Comparison of ENCODE assay signal across 8 mouse cellular contexts in genomic region chr9:63959129-63959932, GRCm38 (mm10).
A peak's percentile ranks its signal among the peaks of the same experiment; 100 is the strongest.
DNase-seq lines count a peak whose midpoint lies in the region; ATAC-seq and TF ChIP-seq lines count a peak whose summit lies in the region.

No protein-coding gene starts in this region.

- H3K4me1 ChIP-seq in heart, adult 2 months (ENCODE audit: control insufficient read depth, insufficient read depth, low read length), result peaks cover 30% of the 10 kb centered on the region
- peaks cover 68% of the 10 kb centered on the region for H3K4me1 ChIP-seq in lung, embryonic 16.5 days (replicated peaks; ENCODE audit: control insufficient read depth, insufficient read depth, low read length)

- 0 out of 2 replicates have a peak overlapping the region, but pooled peaks have one; percentile 2 for H3K9ac ChIP-seq in heart, adult 2 months (ENCODE audit: low read depth, low read length)
- H3K9ac ChIP-seq in lung, embryonic 16.5 days (ENCODE audit: low read length), result peak overlapping the region; percentile 65

- ATAC-seq in lung, embryonic 16.5 days (ENCODE audit: low read depth), result peak; percentile 59

- H3K4me3 ChIP-seq in heart, adult 2 months, result peak overlapping the region; percentile 37
- no peak overlapping the region for H3K4me3 ChIP-seq in lung, embryonic 16.5 days (ENCODE audit: low read length)

- WGBS in heart, adult 2 months, result 52% methylated on average over 17 of the region's 17 CpGs
- WGBS in lung, embryonic 16.5 days, result 26% methylated on average over 17 of the region's 17 CpGs

- 0 out of 2 replicates have a peak, but pooled peaks have one; percentile 50 for TF ChIP-seq EP300 in heart, adult 2 months (IDR thresholded peaks at IDR 0.05; ENCODE audit: insufficient read depth, low read depth, low read length)

- intact Hi-C loops in heart, adult 2 months (cut with DNase I), result loop anchor here (2.0 to 5.0 kb wide), 2 partner anchors 33 to 61 kb away; no protein-coding TSS in a partner anchor

- DNase-seq in adrenal gland, adult (ENCODE audit: inconsistent age in 2 of 2, low spot score in 1 of 2), result peak; percentile 69 to 88
- DNase-seq in adrenal gland, adult 8-10 months, result no peak
- peak; percentile 8 for DNase-seq in brain, adult 2 months (ENCODE audit: low read depth, low spot score)
- peak; percentile 64 to 76 for DNase-seq in heart, adult 2 months
- peak; percentile 71 for DNase-seq in kidney, adult 9 months
- DNase-seq in retina, postnatal 7 days (ENCODE audit: low read depth, low spot score), result peak; percentile 56
- DNase-seq in spleen, postnatal 36 days (ENCODE audit: low spot score in 2 of 2), result no peak

- peak overlapping the region; percentile 60 for H3K27ac ChIP-seq in heart, adult 2 months
- peak overlapping the region; percentile 94 for H3K27ac ChIP-seq in lung, embryonic 16.5 days (ENCODE audit: low read length)

- H3K9me3 ChIP-seq in lung, embryonic 16.5 days (ENCODE audit: control insufficient read depth, low read length), result no peaks in the 10 kb centered on the region

- no peaks in the 10 kb centered on the region for H3K79me2 ChIP-seq in heart, adult 2 months (replicated peaks; ENCODE audit: control insufficient read depth, insufficient read depth, low read length)

- no peaks in the 10 kb centered on the region for H3K36me3 ChIP-seq in heart, adult 2 months (ENCODE audit: control insufficient read depth, insufficient read depth, low read length)
- no peaks in the 10 kb centered on the region for H3K36me3 ChIP-seq in lung, embryonic 16.5 days (ENCODE audit: control insufficient read depth, insufficient read depth, low read length)

- peak overlapping the region; percentile 21; the same call in 1 of the 2 replicates for H3K4me2 ChIP-seq in lung, embryonic 16.5 days (ENCODE audit: low read depth, low read length)

- H3K27me3 ChIP-seq in heart, adult 2 months (ENCODE audit: control insufficient read depth, insufficient read depth, low read length), result no peaks in the 10 kb centered on the region
- H3K27me3 ChIP-seq in lung, embryonic 16.5 days (ENCODE audit: control insufficient read depth, insufficient read depth, low read depth, low read length), result no peaks in the 10 kb centered on the region

- TF ChIP-seq POLR2A in heart, adult 2 months (IDR thresholded peaks at IDR 0.05; ENCODE audit: insufficient read depth, low read depth, low read length), result no peak

- TF ChIP-seq CTCF in heart, adult 2 months (IDR thresholded peaks at IDR 0.05), result peak; percentile 84

Comparison
In these comparisons a context has a peak if more than half of its experiments do, and no peak if none do; other contexts are left out.
1. DNase-seq: peak in adrenal gland, adult (2 of 2), brain, adult 2 months (single experiment), heart, adult 2 months (2 of 2), kidney, adult 9 months (single experiment) and retina, postnatal 7 days (single experiment); none in adrenal gland, adult 8-10 months (single experiment) and spleen, postnatal 36 days (0 of 2).